Mouse (Mus musculus) bone marrow, adult 2 months (tissue): ENCODE measurements at regions not wholly inside any gene's neighbourhood (a gene's known extent, or its start where the extent isn't known, plus 50 kb on each side); places are given as distances from the start of the nearest gene placed in this dataset.

ENCODE experiments used
- CTCF ChIP-seq: fragments of 200-500 bp; IDR thresholded peaks from 2 replicates; pipeline ENCODE4 v1.5.1; 2011; ENCODE audit warnings: low read length, control low read depth; ENCODE audit not compliant: control insufficient read depth, insufficient read depth
- POLR2A ChIP-seq: fragments of 200-500 bp; IDR thresholded peaks from 2 replicates; pipeline ENCODE4 v1.6.1; 2011; ENCODE audit warnings: low read depth, mild to moderate bottlenecking, control low read depth, low read length, borderline replicate concordance; ENCODE audit not compliant: control insufficient read depth

DNA sequence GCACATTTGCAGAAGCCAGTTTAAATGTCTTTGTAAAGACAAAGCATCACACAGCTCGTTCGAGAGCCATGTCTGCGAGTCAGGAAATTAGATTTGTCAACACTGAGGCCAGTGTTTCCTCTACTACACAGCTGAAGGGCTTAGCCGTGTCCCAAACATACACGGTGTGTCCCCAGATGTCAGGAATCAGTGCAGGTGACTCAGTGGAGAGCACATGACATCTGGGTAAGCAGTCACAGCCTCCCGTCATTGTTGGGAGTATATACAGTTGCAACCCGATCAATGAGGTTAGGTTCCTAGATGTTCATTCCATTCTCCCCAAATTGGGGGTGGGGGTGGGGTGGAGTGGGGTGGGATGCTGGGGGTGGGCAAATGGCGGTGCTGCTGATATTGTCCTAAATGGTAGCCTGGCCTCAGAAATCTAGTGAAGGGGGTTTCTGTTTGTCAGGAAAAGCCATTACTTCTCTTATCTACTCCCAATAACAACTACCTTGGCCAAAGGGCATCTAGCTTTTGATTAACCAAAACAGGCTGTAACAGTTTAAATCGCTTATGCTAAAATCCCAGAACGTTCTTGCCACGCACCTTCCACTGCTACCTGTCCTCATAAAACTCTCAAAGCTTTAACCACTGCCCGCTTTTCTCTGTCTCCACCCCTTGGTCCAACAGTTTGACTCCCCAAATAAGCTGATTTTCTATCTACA lies 75.1 kb upstream of the Smg1 start:
- TF ChIP-seq POLR2A (no peak), CTCF (no peak)
